Mouse (Mus musculus) stomach, embryonic 15.5 days (tissue): ENCODE measurements around the gene Fyttd1. TPM values are rescaled to one million over a fixed set of nuclear protein-coding genes. Genes with fewer than 3 reads are reported as not detected.

Experiments used
- ATAC-seq: fragments of 200-750 bp; cut with Nextera tagmentation; 2 replicates; pipeline ENCODE4 v1.8.0; 2017; ENCODE audit warnings: low read depth, moderate number of reproducible peaks, moderate TSS enrichment; ENCODE audit not compliant: insufficient read depth, low FRiP score
- H3K27ac ChIP-seq: fragments of 300-500 bp; sonication (generic); 2 replicates; pipeline ENCODE4 v1.5.1; 2015; ENCODE audit warnings: mild to moderate bottlenecking, inconsistent platforms
- H3K27me3 ChIP-seq: fragments of 300-500 bp; sonication (generic); replicated peaks from 2 replicates; pipeline ENCODE4 v1.6.1; 2015; ENCODE audit warnings: inconsistent platforms
- H3K36me3 ChIP-seq: fragments of 300-500 bp; sonication (generic); 2 replicates; pipeline ENCODE4 v1.6.1; 2015; ENCODE audit warnings: inconsistent platforms
- H3K4me1 ChIP-seq: fragments of 300-500 bp; sonication (generic); 2 replicates; pipeline ENCODE4 v1.6.1; 2015; ENCODE audit warnings: inconsistent platforms
- H3K4me2 ChIP-seq: fragments of 300-500 bp; sonication (generic); 2 replicates; pipeline ENCODE4 v1.6.1; 2015; ENCODE audit warnings: mild to moderate bottlenecking, inconsistent platforms
- H3K4me3 ChIP-seq: fragments of 300-500 bp; sonication (generic); replicated peaks from 2 replicates; pipeline ENCODE4 v1.5.1; 2015; ENCODE audit warnings: inconsistent platforms
- H3K9ac ChIP-seq: fragments of 300-500 bp; sonication (generic); 2 replicates; pipeline ENCODE4 v1.6.1; 2015; ENCODE audit warnings: inconsistent platforms
- H3K9me3 ChIP-seq: fragments of 300-500 bp; sonication (generic); 2 replicates; pipeline ENCODE4 v1.6.1; 2016; ENCODE audit warnings: inconsistent platforms
- WGBS: fragments of 180-500 bp; shearing (Covaris S2); methylation state at CpG from one replicate; pipeline ENCODE4 v1.1.7; 2015; 5-methylcytosine and 5-hydroxymethylcytosine counted together
- polyA plus RNA-seq: library from polyadenylated mRNA; unstranded; fragments of >200 nt; fragmentation: Nextera tagmentation; extraction: Ambion mirVana; gene quantifications from 2 replicates; pipeline ENCODE4 v1.2.1, GENCODE M21; 2015

Fyttd1 gene
- polyA plus RNA-seq, result 77.5 and 85.7 TPM in 2 replicates

DNA sequence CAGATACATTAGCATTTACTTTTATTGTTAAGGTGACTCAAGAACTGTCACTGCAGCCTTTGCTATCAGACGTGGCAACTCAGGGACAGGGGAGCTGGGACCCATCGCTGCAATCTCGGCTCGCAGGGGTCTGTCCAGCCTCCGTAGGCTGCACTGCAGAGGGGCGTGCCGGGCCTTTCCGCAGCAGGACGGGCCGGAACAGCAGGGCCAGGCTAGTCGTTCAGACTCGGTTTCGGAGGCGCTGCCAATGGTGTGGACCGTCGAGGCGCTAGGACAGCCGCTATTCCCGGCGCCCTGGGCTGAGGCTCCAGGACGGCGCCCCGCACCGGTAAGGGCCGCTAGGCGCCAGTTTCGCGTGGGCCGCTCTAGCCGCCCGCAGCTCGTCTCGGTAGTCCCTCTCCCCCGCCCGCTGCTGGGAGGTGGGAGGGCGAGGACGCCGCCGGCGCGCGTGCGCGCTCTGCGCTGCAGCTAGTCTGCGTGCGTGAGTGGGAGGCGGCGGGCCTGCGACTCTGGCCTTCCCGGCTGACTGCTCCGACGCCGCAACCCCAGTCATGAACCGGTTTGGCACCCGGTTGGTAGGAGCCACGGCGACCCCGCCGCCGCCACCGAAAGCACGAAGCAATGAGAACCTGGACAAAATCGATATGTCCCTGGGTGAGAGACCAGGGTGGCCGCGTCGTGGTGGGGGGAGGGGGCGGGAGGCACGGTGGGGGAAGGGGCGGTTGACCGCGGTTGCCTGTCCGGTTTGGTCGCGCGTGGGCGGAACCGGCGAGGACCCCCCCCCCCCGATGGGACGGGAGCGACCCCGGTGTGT, at the start of gene Fyttd1, which contains the start of gene Rubcn:
Fyttd1 (plus strand) TSS at position 158 of the 814 bp plus-strand sequence.
Rubcn (minus strand) TSS at position 424 of the 814 bp plus-strand sequence.
- H3K9ac ChIP-seq, result peak within 1 kb of the TSS; percentile 84
- H3K4me3 ChIP-seq, result peak within 1 kb of the TSS; percentile 83
- peak; percentile 97 for ATAC-seq
- under 1% methylated on average over 80 of the region's 83 CpGs for WGBS
- no peaks in the 10 kb centered on the region for H3K9me3 ChIP-seq
- peak within 1 kb of the TSS; percentile 78 for H3K4me2 ChIP-seq
- H3K4me1 ChIP-seq, result peaks cover 8% of the 10 kb centered on the region; the same call in 1 of the 2 replicates
- H3K27ac ChIP-seq, result peak within 1 kb of the TSS; percentile 91
- no peaks in the 10 kb centered on the region for H3K36me3 ChIP-seq
- no peaks in the 10 kb centered on the region for H3K27me3 ChIP-seq

GRCm38 (mm10) chr16:32829104-32829503, 48.2 kb upstream of the Fyttd1 start:
- H3K4me3 ChIP-seq, result no peak overlapping the region
- H3K9ac ChIP-seq, result no peak overlapping the region
- peaks cover 14% of the 10 kb centered on the region for H3K36me3 ChIP-seq
- no peaks in the 10 kb centered on the region for H3K27me3 ChIP-seq
- no peaks in the 10 kb centered on the region for H3K4me1 ChIP-seq
- H3K9me3 ChIP-seq, result no peaks in the 10 kb centered on the region
- H3K27ac ChIP-seq, result no peak overlapping the region
- no peak overlapping the region for H3K4me2 ChIP-seq
- no peak for ATAC-seq
- 85% methylated on average over 11 of the region's 11 CpGs for WGBS

DNA sequence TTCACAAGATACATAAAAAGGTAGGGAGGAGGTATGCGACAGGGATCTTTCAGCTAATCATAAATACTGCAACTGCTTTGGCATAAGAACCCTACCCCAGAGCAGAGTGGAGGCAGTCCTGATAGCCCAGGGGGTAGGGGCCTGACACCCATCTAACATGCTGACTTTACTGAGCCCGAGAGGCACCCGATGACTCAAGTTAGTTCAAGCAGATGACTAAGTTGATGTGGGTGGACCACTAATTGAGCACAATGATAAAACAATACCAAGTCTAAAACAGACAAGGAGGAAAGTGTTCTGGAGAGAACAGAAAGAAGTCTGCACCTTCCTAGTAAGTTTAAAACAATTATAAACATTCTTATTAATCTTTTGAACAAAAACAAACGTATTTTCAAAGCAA, 45.8 kb upstream of the Fyttd1 start:
- Histone ChIP-seq H3K4me1 (no peaks in the 10 kb centered on the region), H3K27ac (no peak overlapping the region), H3K4me2 (no peak overlapping the region), H3K4me3 (no peak overlapping the region), H3K9me3 (no peaks in the 10 kb centered on the region), H3K36me3 (peaks cover 13% of the 10 kb centered on the region), H3K9ac (no peak overlapping the region), H3K27me3 (no peaks in the 10 kb centered on the region)
- no peak for ATAC-seq
- 82% methylated on average over 4 of the region's 4 CpGs for whole genome bisulfite sequencing

DNA sequence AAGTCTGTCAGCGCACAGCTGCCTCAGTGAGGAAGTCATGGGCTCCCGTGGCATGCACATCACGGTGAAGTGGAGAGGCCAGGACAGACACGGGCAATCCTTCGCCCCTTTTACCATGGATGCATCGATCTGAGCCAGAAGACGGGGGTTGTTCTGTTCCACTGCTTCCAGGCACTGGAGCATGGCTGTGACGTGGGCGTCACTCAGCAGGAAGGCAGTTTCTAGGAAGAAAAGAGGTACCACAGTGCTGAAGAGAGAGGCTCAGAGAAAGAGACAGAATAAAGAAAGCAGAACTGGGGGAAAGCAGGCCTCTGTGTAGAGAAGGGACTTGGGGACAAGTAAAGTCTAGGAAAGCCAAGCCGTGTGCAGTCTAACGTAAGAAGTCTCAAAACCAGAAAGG, 30.2 kb upstream of the Fyttd1 start:
- Histone ChIP-seq H3K9ac (no peak overlapping the region), H3K27me3 (no peaks in the 10 kb centered on the region), H3K36me3 (peaks cover 31% of the 10 kb centered on the region), H3K27ac (no peak overlapping the region), H3K4me2 (no peak overlapping the region), H3K4me1 (no peaks in the 10 kb centered on the region), H3K4me3 (no peak overlapping the region), H3K9me3 (no peaks in the 10 kb centered on the region)
- 94% methylated on average over 11 of the region's 11 CpGs for WGBS
- no peak for ATAC-seq

- ATAC-seq, result no peak
- Histone ChIP-seq H3K4me3 (no peak overlapping the region), H3K4me1 (no peaks in the 10 kb centered on the region), H3K27me3 (no peaks in the 10 kb centered on the region), H3K36me3 (peaks cover 31% of the 10 kb centered on the region), H3K9me3 (no peaks in the 10 kb centered on the region), H3K9ac (no peak overlapping the region), H3K4me2 (no peak overlapping the region), H3K27ac (no peak overlapping the region)
- 91% methylated on average over 11 of the region's 11 CpGs for WGBS
Observed at GRCm38 (mm10) chr16:32849042-32849830, 28.1 kb upstream of the Fyttd1 start.

DNA sequence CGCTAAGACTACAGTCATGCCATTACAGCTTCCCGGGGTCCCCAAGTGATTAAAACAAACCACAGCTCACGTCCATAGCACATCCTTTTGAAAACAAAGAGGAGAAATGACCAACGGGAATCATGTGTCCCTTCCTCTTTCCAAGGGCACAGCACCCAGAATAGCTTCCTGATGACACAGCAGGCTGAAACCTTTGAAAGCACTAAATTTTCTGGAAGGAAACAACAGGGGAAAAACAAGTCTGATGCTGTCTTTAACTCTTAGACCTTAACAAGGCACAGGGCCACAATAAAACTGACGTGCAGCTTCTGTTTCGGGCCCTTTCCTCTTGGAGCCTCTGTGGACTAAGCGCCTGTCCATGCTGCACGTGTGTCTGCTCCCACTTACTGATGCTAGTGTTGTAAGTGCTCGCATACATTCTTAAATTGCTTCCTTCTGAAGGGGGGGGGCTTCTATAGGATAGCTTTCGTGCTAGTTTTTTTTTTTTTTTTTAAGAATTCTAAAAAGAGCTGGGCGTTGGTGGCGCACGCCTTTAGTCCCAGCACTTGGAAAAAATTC, 23.7 kb upstream of the Fyttd1 start:
- no peak overlapping the region for H3K4me3 ChIP-seq
- no peak overlapping the region for H3K9ac ChIP-seq
- no peaks in the 10 kb centered on the region for H3K27me3 ChIP-seq
- no peak overlapping the region for H3K4me2 ChIP-seq
- no peak for ATAC-seq
- peaks cover 6% of the 10 kb centered on the region; the same call in 1 of the 2 replicates for H3K36me3 ChIP-seq
- no peaks in the 10 kb centered on the region for H3K9me3 ChIP-seq
- peak overlapping the region; percentile 38; the same call in 1 of the 2 replicates for H3K27ac ChIP-seq
- H3K4me1 ChIP-seq, result no peaks in the 10 kb centered on the region
- WGBS, result 73% methylated on average over 13 of the region's 13 CpGs

- Histone ChIP-seq H3K27ac (0 out of 2 replicates have a peak overlapping the region, but pooled peaks have one; percentile 31), H3K27me3 (no peaks in the 10 kb centered on the region), H3K4me2 (no peak overlapping the region), H3K9me3 (no peaks in the 10 kb centered on the region), H3K4me1 (0 out of 2 replicates have a peak, but pooled peaks cover under 1% of the 10 kb centered on the region), H3K9ac (no peak overlapping the region), H3K36me3 (peaks cover 6% of the 10 kb centered on the region; the same call in 1 of the 2 replicates), H3K4me3 (no peak overlapping the region)
- no peak for ATAC-seq
- 79% methylated on average over 2 of the region's 2 CpGs for WGBS
Observed at GRCm38 (mm10) chr16:32854050-32854571, 23.2 kb upstream of the Fyttd1 start.

DNA sequence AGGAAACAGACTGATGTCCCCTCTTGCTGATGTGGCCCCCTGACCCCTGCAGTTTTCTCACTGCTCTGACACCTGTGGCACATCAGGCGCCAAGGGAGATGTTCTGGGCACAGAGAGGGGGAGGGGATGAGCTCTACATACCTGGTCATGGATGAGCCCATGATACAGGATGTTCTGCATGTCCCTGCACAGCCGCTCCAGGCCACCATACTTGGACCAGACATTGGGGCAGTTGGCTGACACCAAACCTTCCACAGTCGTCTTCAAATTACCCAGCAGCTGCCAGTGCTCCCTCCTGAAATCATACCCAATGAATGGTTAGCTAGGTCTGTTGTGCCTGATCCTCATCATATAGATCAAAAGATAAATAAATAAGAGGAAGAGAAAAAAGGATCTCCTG, 20.5 kb upstream of the Fyttd1 start:
- H3K9me3 ChIP-seq, result no peaks in the 10 kb centered on the region
- H3K4me2 ChIP-seq, result no peak overlapping the region
- 0 out of 2 replicates have a peak, but pooled peaks cover 2% of the 10 kb centered on the region for H3K36me3 ChIP-seq
- no peak overlapping the region for H3K4me3 ChIP-seq
- no peaks in the 10 kb centered on the region for H3K27me3 ChIP-seq
- no peak overlapping the region for H3K27ac ChIP-seq
- H3K9ac ChIP-seq, result no peak overlapping the region
- no peak for ATAC-seq
- WGBS, result 85% methylated on average over 3 of the region's 3 CpGs
- H3K4me1 ChIP-seq, result 0 out of 2 replicates have a peak, but pooled peaks cover 9% of the 10 kb centered on the region

DNA sequence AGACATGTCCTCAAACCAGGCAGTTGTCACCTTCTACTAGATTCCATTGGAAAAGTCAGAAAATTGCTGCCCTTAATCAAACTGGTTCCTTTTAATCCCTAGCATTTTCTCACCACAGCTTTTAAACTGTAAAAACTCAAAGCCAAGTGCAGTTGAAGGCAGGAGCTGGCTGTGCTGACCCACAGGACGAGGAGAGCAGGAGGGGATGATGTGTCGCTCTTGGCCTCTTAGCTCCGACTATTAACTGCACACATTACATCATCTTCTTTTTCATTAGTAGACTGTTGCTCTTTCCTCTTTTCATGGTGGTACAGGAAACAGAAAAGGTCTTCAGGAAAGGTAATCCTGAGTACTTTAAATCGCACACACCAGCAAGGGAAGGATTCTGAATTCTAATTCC, 18.9 kb upstream of the Fyttd1 start:
- H3K4me3 ChIP-seq, result no peak overlapping the region
- H3K36me3 ChIP-seq, result 0 out of 2 replicates have a peak, but pooled peaks cover 2% of the 10 kb centered on the region
- no peaks in the 10 kb centered on the region for H3K27me3 ChIP-seq
- H3K4me2 ChIP-seq, result no peak overlapping the region
- peak overlapping the region; percentile 75; the same call in 1 of the 2 replicates for H3K27ac ChIP-seq
- H3K9ac ChIP-seq, result no peak overlapping the region
- WGBS, result 58% methylated on average over 4 of the region's 4 CpGs
- no peaks in the 10 kb centered on the region for H3K9me3 ChIP-seq
- H3K4me1 ChIP-seq, result 0 out of 2 replicates have a peak, but pooled peaks cover 9% of the 10 kb centered on the region
- ATAC-seq, result no peak

DNA sequence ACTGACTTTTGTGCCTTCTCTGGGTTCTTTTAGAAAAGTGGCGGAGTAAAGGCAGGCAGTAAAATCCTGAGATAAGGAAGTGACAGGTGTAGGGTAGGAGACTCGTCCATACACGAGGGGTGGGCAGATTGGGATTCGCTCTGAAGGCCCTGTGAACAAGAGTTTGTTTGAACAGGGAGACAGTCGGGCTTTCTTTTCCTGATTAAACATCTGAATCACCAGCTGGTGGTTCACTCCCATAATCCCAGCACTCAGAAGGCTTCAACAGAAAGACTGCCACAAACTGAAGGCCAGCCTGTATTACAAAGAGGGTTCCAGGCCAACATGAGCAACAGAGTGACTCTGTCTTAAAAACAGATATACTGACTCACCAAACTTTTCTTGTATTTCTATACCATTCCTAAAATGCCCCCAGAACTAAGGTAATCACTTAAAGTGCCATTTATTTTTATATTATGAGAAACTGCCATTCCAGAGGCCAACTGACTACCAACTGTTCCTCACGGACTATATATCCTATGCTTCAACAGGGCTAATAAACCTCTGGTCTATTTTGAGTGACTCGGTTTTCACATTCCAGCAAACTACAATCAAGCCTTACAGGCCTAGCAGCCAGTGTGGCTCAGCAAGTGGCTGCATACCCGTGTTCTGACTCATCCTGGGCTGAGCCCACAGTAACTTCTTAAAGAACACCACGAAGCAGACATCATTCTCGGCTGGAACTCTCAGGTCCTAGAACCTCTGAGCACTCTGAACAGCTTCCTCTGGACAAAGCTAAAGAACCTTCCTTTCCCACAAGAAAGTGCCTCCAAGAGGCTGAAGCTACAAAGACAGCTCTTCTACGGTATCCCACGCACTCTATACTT, 18.3 kb upstream of the Fyttd1 start:
- peak overlapping the region; percentile 75 for H3K27ac ChIP-seq
- H3K36me3 ChIP-seq, result 0 out of 2 replicates have a peak, but pooled peaks cover 2% of the 10 kb centered on the region
- ATAC-seq, result peak; percentile 65
- H3K27me3 ChIP-seq, result no peaks in the 10 kb centered on the region
- no peak overlapping the region for H3K9ac ChIP-seq
- H3K4me2 ChIP-seq, result no peak overlapping the region
- H3K4me3 ChIP-seq, result no peak overlapping the region
- WGBS, result 53% methylated on average over 12 of the region's 12 CpGs
- no peaks in the 10 kb centered on the region for H3K9me3 ChIP-seq
- H3K4me1 ChIP-seq, result 0 out of 2 replicates have a peak, but pooled peaks cover 9% of the 10 kb centered on the region
